Mouse (Mus musculus): ENCODE results near the gene Cdkn2aipnl. TPM values are rescaled to one million over a fixed set of nuclear protein-coding genes. Genes with fewer than 3 reads are reported as not detected.

Gene Cdkn2aipnl
- 52.7 TPM for polyA plus RNA-seq (2012; fragmentation: generic; extraction: Trizol)
- long read RNA-seq, experiment 1, transcript Cdkn2aipnl-201 (3 exons, 1,832 nt), result major isoform, 57 of 64 reads
- long read RNA-seq, experiment 1, partial matches to known transcripts, result 0 of 64 reads
- long read RNA-seq, experiment 1, other reads (novel, unspliced or antisense), result 7 of 64 reads
- long read RNA-seq, experiment 2, transcript Cdkn2aipnl-201 (3 exons, 1,832 nt), result major isoform, 148 of 153 reads
- long read RNA-seq, experiment 2, partial matches to known transcripts, result 3 of 153 reads
- long read RNA-seq, experiment 2, other reads (novel, unspliced or antisense), result 2 of 153 reads

- Histone ChIP-seq H3K27me3 (ENCODE audit: control insufficient read depth, insufficient read depth, insufficient read length) (no peaks in the 10 kb centered on the region), H3K79me3 (ENCODE audit: low read depth) (peaks cover 12% of the 10 kb centered on the region), H3ac (ENCODE audit: control insufficient read depth, insufficient read length, low read depth) (peak within 1 kb of the TSS; percentile 75), H3K36me3 (ENCODE audit: control insufficient read depth, insufficient read depth) (peaks cover 28% of the 10 kb centered on the region), H3K79me2 (ENCODE audit: control insufficient read depth, insufficient read depth) (peaks cover 32% of the 10 kb centered on the region), H3K4me3 (ENCODE audit: insufficient read depth, poor library complexity, severe bottlenecking) (peak within 1 kb of the TSS; percentile 55)
- TF ChIP-seq FOSL1 (IDR thresholded peaks at IDR 0.05; ENCODE audit: insufficient read depth, low read length, poor library complexity, severe bottlenecking) (no peak), MYOD1 (IDR thresholded peaks at IDR 0.05; ENCODE audit: control insufficient read depth, insufficient read length, low read depth) (no peak), CEBPB (IDR thresholded peaks at IDR 0.05; ENCODE audit: low read depth) (peak; percentile 66), USF1 (IDR thresholded peaks at IDR 0.05; ENCODE audit: low read depth) (peak; percentile 87), MYOG (IDR thresholded peaks at IDR 0.05; ENCODE audit: control insufficient read depth, extremely low read depth, insufficient read length) (no peak), CTCF (IDR thresholded peaks at IDR 0.05; ENCODE audit: control insufficient read depth, insufficient read depth, insufficient read length) (peak; percentile 99), MAX (IDR thresholded peaks at IDR 0.05) (peak; percentile 98)
Measured at GRCm38 (mm10) chr11:51967443-51968401, at the start of gene Cdkn2aipnl. TSS of gene Cdkn2aipnl (plus strand) at chr11:51967661.

GRCm38 (mm10) chr11:51917951-51918350 is 49.5 kb upstream of the Cdkn2aipnl start:
- no peaks in the 10 kb centered on the region for H3K79me2 ChIP-seq (ENCODE audit: control insufficient read depth, insufficient read depth)
- TF ChIP-seq USF1 (IDR thresholded peaks at IDR 0.05; ENCODE audit: low read depth), result no peak
- TF ChIP-seq FOSL1 (IDR thresholded peaks at IDR 0.05; ENCODE audit: insufficient read depth, low read length, poor library complexity, severe bottlenecking), result no peak
- no peak for TF ChIP-seq MAX (IDR thresholded peaks at IDR 0.05)
- peak; percentile 76 for TF ChIP-seq MYOD1 (IDR thresholded peaks at IDR 0.05; ENCODE audit: control insufficient read depth, insufficient read length, low read depth)
- TF ChIP-seq MYOG (IDR thresholded peaks at IDR 0.05; ENCODE audit: control insufficient read depth, extremely low read depth, insufficient read length), result no peak

GRCm38 (mm10) chr11:51918576-51918975 is 48.9 kb upstream of the Cdkn2aipnl start:
- H3K36me3 ChIP-seq (ENCODE audit: control insufficient read depth, insufficient read depth), result no peaks in the 10 kb centered on the region
- no peaks in the 10 kb centered on the region for H3K27me3 ChIP-seq (ENCODE audit: control insufficient read depth, insufficient read depth, insufficient read length)
- TF ChIP-seq FOSL1 (IDR thresholded peaks at IDR 0.05; ENCODE audit: insufficient read depth, low read length, poor library complexity, severe bottlenecking) (no peak), MAX (IDR thresholded peaks at IDR 0.05) (no peak)
- no peak overlapping the region for H3K4me3 ChIP-seq (ENCODE audit: insufficient read depth, poor library complexity, severe bottlenecking)
- H3ac ChIP-seq (ENCODE audit: control insufficient read depth, insufficient read length, low read depth), result no peak overlapping the region
- no peaks in the 10 kb centered on the region for H3K79me2 ChIP-seq (ENCODE audit: control insufficient read depth, insufficient read depth)
- H3K79me3 ChIP-seq (ENCODE audit: low read depth), result no peaks in the 10 kb centered on the region

More at GRCm38 (mm10) chr11:51917951-51918350, 49.5 kb upstream of the Cdkn2aipnl start:
- H3K79me3 ChIP-seq (ENCODE audit: low read depth), result no peaks in the 10 kb centered on the region
- H3K4me3 ChIP-seq (ENCODE audit: insufficient read depth, poor library complexity, severe bottlenecking), result no peak overlapping the region
- H3K27me3 ChIP-seq (ENCODE audit: control insufficient read depth, insufficient read depth, insufficient read length), result no peaks in the 10 kb centered on the region
- H3ac ChIP-seq (ENCODE audit: control insufficient read depth, insufficient read length, low read depth), result no peak overlapping the region
- no peaks in the 10 kb centered on the region for H3K36me3 ChIP-seq (ENCODE audit: control insufficient read depth, insufficient read depth)

- TF ChIP-seq MYOD1 (IDR thresholded peaks at IDR 0.05; ENCODE audit: control insufficient read depth, insufficient read length, low read depth) (no peak), USF1 (IDR thresholded peaks at IDR 0.05; ENCODE audit: low read depth) (no peak), FOSL1 (IDR thresholded peaks at IDR 0.05; ENCODE audit: insufficient read depth, low read length, poor library complexity, severe bottlenecking) (no peak), CEBPB (IDR thresholded peaks at IDR 0.05; ENCODE audit: low read depth) (no peak), MYOG (IDR thresholded peaks at IDR 0.05; ENCODE audit: control insufficient read depth, extremely low read depth, insufficient read length) (no peak), MAX (IDR thresholded peaks at IDR 0.05) (no peak), CTCF (IDR thresholded peaks at IDR 0.05; ENCODE audit: control insufficient read depth, insufficient read depth, insufficient read length) (no peak)
- Histone ChIP-seq H3K27me3 (ENCODE audit: control insufficient read depth, insufficient read depth, insufficient read length) (no peaks in the 10 kb centered on the region), H3K4me3 (ENCODE audit: insufficient read depth, poor library complexity, severe bottlenecking) (no peak overlapping the region), H3K79me3 (ENCODE audit: low read depth) (no peaks in the 10 kb centered on the region), H3ac (ENCODE audit: control insufficient read depth, insufficient read length, low read depth) (no peak overlapping the region), H3K79me2 (ENCODE audit: control insufficient read depth, insufficient read depth) (no peaks in the 10 kb centered on the region), H3K36me3 (ENCODE audit: control insufficient read depth, insufficient read depth) (no peaks in the 10 kb centered on the region)
Measured at GRCm38 (mm10) chr11:51921355-51922125, 45.9 kb upstream of the Cdkn2aipnl start.

- no peaks in the 10 kb centered on the region for H3K27me3 ChIP-seq (ENCODE audit: control insufficient read depth, insufficient read depth, insufficient read length)
- no peak overlapping the region for H3ac ChIP-seq (ENCODE audit: control insufficient read depth, insufficient read length, low read depth)
- H3K36me3 ChIP-seq (ENCODE audit: control insufficient read depth, insufficient read depth), result no peaks in the 10 kb centered on the region
- no peaks in the 10 kb centered on the region for H3K79me2 ChIP-seq (ENCODE audit: control insufficient read depth, insufficient read depth)
- H3K79me3 ChIP-seq (ENCODE audit: low read depth), result no peaks in the 10 kb centered on the region
- H3K4me3 ChIP-seq (ENCODE audit: insufficient read depth, poor library complexity, severe bottlenecking), result no peak overlapping the region
- TF ChIP-seq USF1 (IDR thresholded peaks at IDR 0.05; ENCODE audit: low read depth), result no peak
- TF ChIP-seq FOSL1 (IDR thresholded peaks at IDR 0.05; ENCODE audit: insufficient read depth, low read length, poor library complexity, severe bottlenecking), result no peak
- TF ChIP-seq MAX (IDR thresholded peaks at IDR 0.05), result no peak
- no peak for TF ChIP-seq CEBPB (IDR thresholded peaks at IDR 0.05; ENCODE audit: low read depth)
- TF ChIP-seq MYOD1 (IDR thresholded peaks at IDR 0.05; ENCODE audit: control insufficient read depth, insufficient read length, low read depth), result no peak
- TF ChIP-seq CTCF (IDR thresholded peaks at IDR 0.05; ENCODE audit: control insufficient read depth, insufficient read depth, insufficient read length), result no peak
- TF ChIP-seq MYOG (IDR thresholded peaks at IDR 0.05; ENCODE audit: control insufficient read depth, extremely low read depth, insufficient read length), result no peak
Measured at GRCm38 (mm10) chr11:51922421-51922841, 45.0 kb upstream of the Cdkn2aipnl start.

Measured in C2C12 (cell line).